Mouse (Mus musculus): ENCODE results near the gene Tdrd5. TPM values are rescaled to one million over a fixed set of nuclear protein-coding genes. Genes with fewer than 3 reads are reported as not detected.
A peak's percentile ranks its signal among the peaks of the same experiment; 100 is the strongest.

Gene Tdrd5
- total and polyA plus RNA-seq, 3 experiments = not detected

DNA sequence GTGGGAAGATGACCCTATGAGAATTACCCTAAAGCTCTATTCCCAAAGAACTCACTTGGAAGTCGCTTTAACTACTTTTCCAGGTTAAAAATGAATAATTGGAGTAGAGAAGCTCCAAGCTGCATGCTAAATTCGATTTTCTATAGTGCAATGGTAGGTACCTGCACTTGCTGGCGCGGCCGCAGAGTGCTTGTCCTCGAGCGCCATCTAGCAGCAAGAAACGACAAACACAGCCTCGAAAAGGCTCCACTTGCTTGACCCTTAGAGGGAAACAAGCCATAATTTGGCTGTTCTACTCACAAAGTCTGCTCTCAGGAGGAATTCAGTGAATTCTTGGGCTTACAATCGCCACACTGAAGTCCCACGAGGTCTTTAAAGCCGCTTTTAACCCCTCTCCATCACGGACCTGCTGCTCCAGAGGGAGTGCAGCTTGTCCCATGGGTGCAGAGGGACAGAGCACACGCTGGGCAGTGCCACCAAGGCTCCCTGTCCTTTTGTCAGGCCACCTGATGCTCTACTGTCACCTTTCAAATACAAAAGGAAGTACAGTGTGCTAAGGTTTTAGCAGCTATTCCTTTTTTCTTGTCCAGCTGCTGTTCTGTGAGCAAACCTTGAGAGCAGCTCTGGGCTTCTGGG lies 61.6 kb downstream of the Tdrd5 start:
- TF ChIP-seq KAT2A (IDR thresholded peaks at IDR 0.05; ENCODE audit: insufficient replicate concordance, low read length) (no peak), POLR2AphosphoS2 (IDR thresholded peaks at IDR 0.05; ENCODE audit: low read depth, low read length) (no peak), RAD21 (IDR thresholded peaks at IDR 0.05; ENCODE audit: low read depth, low read length) (peak; percentile 89), USF1 (IDR thresholded peaks at IDR 0.05; ENCODE audit: low read depth, low read length) (no peak), CTCF (conservative IDR thresholded peaks at IDR 0.05 in 1 of 2, IDR thresholded peaks at IDR 0.05 in 1 of 2; ENCODE audit: low read depth in 2 of 2, low read length in 2 of 2) (peak; percentile 61 to 89), SMC3 (IDR thresholded peaks at IDR 0.05; ENCODE audit: low read depth, low read length) (peak; percentile 82), PAX5 (IDR thresholded peaks at IDR 0.05; ENCODE audit: low read length) (no peak), UBTF (IDR thresholded peaks at IDR 0.05; ENCODE audit: low read depth, low read length) (no peak)
- no peaks in the 10 kb centered on the region for H3K79me2 ChIP-seq (replicated peaks; ENCODE audit: control insufficient read depth, extremely low read depth, insufficient read depth, poor library complexity, severe bottlenecking)
- dilution Hi-C loops (cut with MboI; ENCODE audit: extremely low pct_ligation_motif_present, extremely low pct_unique_long_range_greater_than_20kb, low sequenced_read_pairs) = no loop called here
- in situ Hi-C loops (cut with MboI; ENCODE audit: low pct_ligation_motif_present, low pct_unique_long_range_greater_than_20kb, low sequenced_read_pairs) = no loop called here
- no peaks in the 10 kb centered on the region for H3K9me3 ChIP-seq (replicated peaks; ENCODE audit: low read length)
- no peak overlapping the region for H3K9ac ChIP-seq (ENCODE audit: insufficient read depth, low read depth)
- peak overlapping the region; percentile 3; the same call in 1 of the 2 replicates for H3K4me2 ChIP-seq (ENCODE audit: insufficient read depth, low read depth, poor library complexity, severe bottlenecking)
- no peak overlapping the region for H3K27ac ChIP-seq (ENCODE audit: insufficient read depth, low read depth)
- no peaks in the 10 kb centered on the region for H3K4me1 ChIP-seq (ENCODE audit: control insufficient read depth in 1 of 2, insufficient read depth in 2 of 2)
- no peaks in the 10 kb centered on the region for H3K27me3 ChIP-seq (replicated peaks)
- no peak overlapping the region for H3K4me3 ChIP-seq (replicated peaks in 1 of 3; ENCODE audit: low read depth in 2 of 3, low read length in 2 of 3, poor library complexity in 1 of 3)
- H3K36me3 ChIP-seq (replicated peaks in 1 of 2; ENCODE audit: control insufficient read depth in 1 of 2, insufficient read depth in 1 of 2, low read length in 1 of 2) = no peaks in the 10 kb centered on the region
- peak; percentile 61 for DNase-seq (ENCODE audit: extremely low read depth)

DNA sequence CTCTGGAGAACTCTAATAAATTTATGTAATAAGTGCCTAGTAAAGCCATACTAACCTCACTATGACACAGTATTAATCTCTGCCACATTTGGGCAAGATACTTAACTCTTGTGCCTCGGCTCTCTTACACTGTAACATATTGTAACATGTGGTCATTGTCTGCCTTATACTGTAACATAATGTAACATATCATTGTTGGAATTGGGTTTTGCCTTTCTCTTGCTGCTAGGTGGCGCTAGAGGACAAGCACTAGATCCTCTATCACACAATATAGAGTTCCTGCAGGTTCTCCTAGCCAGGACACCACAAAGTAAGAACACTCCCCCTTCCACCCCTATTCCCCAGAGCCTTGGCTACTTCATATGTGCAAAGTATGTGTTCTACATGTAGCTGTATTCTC lies 62.4 kb downstream of the Tdrd5 start:
- no peaks in the 10 kb centered on the region for H3K4me1 ChIP-seq (ENCODE audit: control insufficient read depth in 1 of 2, insufficient read depth in 2 of 2)
- no peak overlapping the region for H3K4me2 ChIP-seq (ENCODE audit: insufficient read depth, low read depth, poor library complexity, severe bottlenecking)
- no peaks in the 10 kb centered on the region for H3K27me3 ChIP-seq (replicated peaks)
- H3K36me3 ChIP-seq (replicated peaks in 1 of 2; ENCODE audit: control insufficient read depth in 1 of 2, insufficient read depth in 1 of 2, low read length in 1 of 2) = no peaks in the 10 kb centered on the region
- no peak overlapping the region for H3K9ac ChIP-seq (ENCODE audit: insufficient read depth, low read depth)
- peak; percentile 57 for DNase-seq (ENCODE audit: extremely low read depth)
- H3K4me3 ChIP-seq (replicated peaks in 1 of 3; ENCODE audit: low read depth in 2 of 3, low read length in 2 of 3, poor library complexity in 1 of 3) = no peak overlapping the region
- in situ Hi-C loops (cut with MboI; ENCODE audit: low pct_ligation_motif_present, low pct_unique_long_range_greater_than_20kb, low sequenced_read_pairs) (no loop called here), dilution Hi-C loops (cut with MboI; ENCODE audit: extremely low pct_ligation_motif_present, extremely low pct_unique_long_range_greater_than_20kb, low sequenced_read_pairs) (no loop called here)
- no peak overlapping the region for H3K27ac ChIP-seq (ENCODE audit: insufficient read depth, low read depth)
- no peaks in the 10 kb centered on the region for H3K9me3 ChIP-seq (replicated peaks; ENCODE audit: low read length)
- H3K79me2 ChIP-seq (replicated peaks; ENCODE audit: control insufficient read depth, extremely low read depth, insufficient read depth, poor library complexity, severe bottlenecking) = no peaks in the 10 kb centered on the region
- TF ChIP-seq NRF1 (IDR thresholded peaks at IDR 0.05; ENCODE audit: low read depth, low read length) (no peak), CTCF (conservative IDR thresholded peaks at IDR 0.05 in 1 of 2, IDR thresholded peaks at IDR 0.05 in 1 of 2; ENCODE audit: low read depth in 2 of 2, low read length in 2 of 2) (peak; percentile 55 to 70; a peak in 3 of 4 replicates), SMC3 (IDR thresholded peaks at IDR 0.05; ENCODE audit: low read depth, low read length) (peak; percentile 42), HCFC1 (IDR thresholded peaks at IDR 0.05; ENCODE audit: low read depth, low read length) (no peak), RAD21 (IDR thresholded peaks at IDR 0.05; ENCODE audit: low read depth, low read length) (peak; percentile 63), RCOR1 (conservative IDR thresholded peaks at IDR 0.05; ENCODE audit: low read depth, low read length) (no peak)

GRCm38 (mm10) chr1:156231122-156231521 lies 72.3 kb downstream of the Tdrd5 start:
- Histone ChIP-seq H3K4me3 (replicated peaks in 1 of 3; ENCODE audit: low read depth in 2 of 3, low read length in 2 of 3, poor library complexity in 1 of 3) (no peak overlapping the region), H3K36me3 (replicated peaks in 1 of 2; ENCODE audit: control insufficient read depth in 1 of 2, insufficient read depth in 1 of 2, low read length in 1 of 2) (no peaks in the 10 kb centered on the region), H3K4me1 (ENCODE audit: control insufficient read depth in 1 of 2, insufficient read depth in 2 of 2) (no peaks in the 10 kb centered on the region), H3K79me2 (replicated peaks; ENCODE audit: control insufficient read depth, extremely low read depth, insufficient read depth, poor library complexity, severe bottlenecking) (no peaks in the 10 kb centered on the region), H3K9me3 (replicated peaks; ENCODE audit: low read length) (peaks cover 2% of the 10 kb centered on the region), H3K4me2 (ENCODE audit: insufficient read depth, low read depth, poor library complexity, severe bottlenecking) (no peak overlapping the region), H3K9ac (ENCODE audit: insufficient read depth, low read depth) (no peak overlapping the region), H3K27ac (ENCODE audit: insufficient read depth, low read depth) (no peak overlapping the region), H3K27me3 (replicated peaks) (no peaks in the 10 kb centered on the region)
- dilution Hi-C loops (cut with MboI; ENCODE audit: extremely low pct_ligation_motif_present, extremely low pct_unique_long_range_greater_than_20kb, low sequenced_read_pairs) (no loop called here), in situ Hi-C loops (cut with MboI; ENCODE audit: low pct_ligation_motif_present, low pct_unique_long_range_greater_than_20kb, low sequenced_read_pairs) (no loop called here)
- TF ChIP-seq CTCF (conservative IDR thresholded peaks at IDR 0.05 in 1 of 2, IDR thresholded peaks at IDR 0.05 in 1 of 2; ENCODE audit: low read depth in 2 of 2, low read length in 2 of 2) = no peak
- TF ChIP-seq JUND (conservative IDR thresholded peaks at IDR 0.05; ENCODE audit: low read depth, low read length) = no peak
- no peak for TF ChIP-seq KAT2A (IDR thresholded peaks at IDR 0.05; ENCODE audit: insufficient replicate concordance, low read length)
- TF ChIP-seq MXI1 (IDR thresholded peaks at IDR 0.05; ENCODE audit: low read depth, low read length) = no peak
- TF ChIP-seq SMC3 (IDR thresholded peaks at IDR 0.05; ENCODE audit: low read depth, low read length) = no peak
- no peak for TF ChIP-seq ZC3H11A (IDR thresholded peaks at IDR 0.05; ENCODE audit: low read depth, low read length)
- TF ChIP-seq PAX5 (IDR thresholded peaks at IDR 0.05; ENCODE audit: low read length) = no peak
- no peak for TF ChIP-seq MAFK (IDR thresholded peaks at IDR 0.05; ENCODE audit: insufficient replicate concordance, low read length)
- TF ChIP-seq POLR2A (IDR thresholded peaks at IDR 0.05; ENCODE audit: low read depth, low read length) = no peak
- no peak for TF ChIP-seq ZMIZ1 (IDR thresholded peaks at IDR 0.05; ENCODE audit: low read depth, low read length)
- TF ChIP-seq JUN (IDR thresholded peaks at IDR 0.05; ENCODE audit: insufficient read depth, low read depth, low read length) = no peak
- TF ChIP-seq TCF12 (IDR thresholded peaks at IDR 0.05; ENCODE audit: low read depth, low read length) = no peak
- no peak for TF ChIP-seq RCOR1 (conservative IDR thresholded peaks at IDR 0.05; ENCODE audit: low read depth, low read length)
- TF ChIP-seq SIN3A (IDR thresholded peaks at IDR 0.05; ENCODE audit: low read length) = no peak
- TF ChIP-seq TBP (conservative IDR thresholded peaks at IDR 0.05; ENCODE audit: low read depth, low read length) = no peak
- TF ChIP-seq HCFC1 (IDR thresholded peaks at IDR 0.05; ENCODE audit: low read depth, low read length) = no peak
- TF ChIP-seq ETS1 (conservative IDR thresholded peaks at IDR 0.05; ENCODE audit: low read depth, low read length) = no peak
- TF ChIP-seq E2F4 (IDR thresholded peaks at IDR 0.05; ENCODE audit: insufficient replicate concordance, low read depth, low read length) = no peak
- TF ChIP-seq EP300 (IDR thresholded peaks at IDR 0.05; ENCODE audit: low read length) = no peak
- DNase-seq (ENCODE audit: extremely low read depth) = no peak

Measured in CH12.LX (cell line).